Mouse (Mus musculus): Measurements from ENCODE around the gene Chordc1.

DNA sequence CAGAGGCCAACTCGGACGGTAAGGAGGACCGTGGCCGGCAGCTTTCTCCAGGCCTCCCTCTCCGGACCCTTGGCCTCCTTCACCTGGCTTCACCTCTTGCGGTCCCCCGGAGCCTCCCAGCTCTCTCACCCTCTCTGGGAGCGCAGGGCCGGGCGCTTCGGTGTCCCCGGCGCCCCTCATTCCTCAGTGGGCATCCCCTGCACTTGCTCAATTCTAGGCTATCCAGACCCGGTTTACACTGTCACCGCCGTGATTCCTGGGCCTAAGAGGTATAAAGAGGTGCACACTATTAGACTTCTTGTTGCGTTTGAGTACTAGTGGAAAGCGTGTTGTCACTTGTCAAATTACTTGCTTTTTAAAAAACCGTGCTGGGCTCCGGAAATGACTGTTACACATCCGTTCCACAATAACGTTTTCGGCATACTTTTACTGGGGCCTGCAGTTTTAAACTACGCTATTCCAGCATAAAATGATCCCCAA lies 558 bp downstream of the Chordc1 start:
- no peak for TF ChIP-seq POLR2A (IDR thresholded peaks at IDR 0.05; ENCODE audit: borderline replicate concordance, extremely low read depth, insufficient read depth, insufficient read length, poor library complexity, severe bottlenecking)
- no peak for TF ChIP-seq CTCF (IDR thresholded peaks at IDR 0.05; ENCODE audit: borderline replicate concordance, extremely low read depth, insufficient read depth, insufficient read length)

All from brain, embryonic 14.5 days (tissue).